Mouse (Mus musculus) left cerebral cortex, postnatal 25 days (tissue): ENCODE measurements at regions not wholly inside any gene's neighbourhood (a gene's known extent, or its start where the extent isn't known, plus 50 kb on each side); places are given as distances from the start of the nearest gene placed in this dataset.

Experiments used
- DNase-seq, 2 experiments: peaks; one replicate each; pipeline ENCODE4 v3.0.0; 2022; ENCODE audit warnings: low spot score in 2 of 2, mixed read lengths in 1 of 2
- intact Hi-C: fragments of 180-260 bp; cut with DNase I; formaldehyde crosslinking; loops from one replicate; pipeline ENCODE4 v1.15.1; 2025

- intact Hi-C loops = loop anchor here (5.0 kb wide), 1 partner anchor 44 kb away; no protein-coding TSS in a partner anchor
- DNase-seq = peak; percentile 38 to 68
These were observed 221.2 kb downstream of the Myh15 start for GRCm38 (mm10) chr16:49278478-49278877.

- intact Hi-C loops = no loop called here
- DNase-seq = peak; percentile 38 to 53
These were observed 230.9 kb downstream of the Myh15 start for GRCm38 (mm10) chr16:49288096-49288714.

- intact Hi-C loops = loop anchor here (10.0 kb wide), 1 partner anchor 1215 kb away; no protein-coding TSS in a partner anchor
- DNase-seq = peak; percentile 66 to 95
These were observed 232.2 kb downstream of the Myh15 start for GRCm38 (mm10) chr16:49289200-49290079.

GRCm38 (mm10) chr16:49303612-49304307 lies 246.5 kb downstream of the Myh15 start:
- intact Hi-C loops = no loop called here
- DNase-seq = no peak

- intact Hi-C loops = no loop called here
- DNase-seq = no peak
These were observed 247.1 kb downstream of the Myh15 start for GRCm38 (mm10) chr16:49304354-49304753.

GRCm38 (mm10) chr16:49317061-49317460 lies 259.8 kb downstream of the Myh15 start:
- peak in 1 of 2 experiments; percentile 70 for DNase-seq
- intact Hi-C loops = no loop called here

GRCm38 (mm10) chr16:49319047-49319678 lies 261.9 kb downstream of the Myh15 start:
- intact Hi-C loops = no loop called here

GRCm38 (mm10) chr16:49319774-49320173 lies 262.5 kb downstream of the Myh15 start:
- DNase-seq = no peak
- intact Hi-C loops = loop anchor here (2.0 to 10.0 kb wide), 3 partner anchors 42 to 155 kb away; no protein-coding TSS in a partner anchor

More at GRCm38 (mm10) chr16:49319047-49319678, 261.9 kb downstream of the Myh15 start:
- DNase-seq = no peak

- DNase-seq = peak in 1 of 2 experiments; percentile 16
- intact Hi-C loops = loop anchor here (1.0 to 10.0 kb wide), 4 partner anchors 45 to 307 kb away; no protein-coding TSS in a partner anchor
These were observed 264.7 kb downstream of the Myh15 start for GRCm38 (mm10) chr16:49321951-49322350.

- intact Hi-C loops = no loop called here
- DNase-seq = no peak
These were observed 273.6 kb downstream of the Myh15 start for GRCm38 (mm10) chr16:49330725-49331386.

- intact Hi-C loops = no loop called here
- DNase-seq = peak in 1 of 2 experiments; percentile 58
These were observed 274.9 kb downstream of the Myh15 start for GRCm38 (mm10) chr16:49332107-49332722.

GRCm38 (mm10) chr16:49335916-49336315 lies 278.6 kb downstream of the Myh15 start:
- peak in 1 of 2 experiments; percentile 47 for DNase-seq

GRCm38 (mm10) chr16:49337948-49338347 lies 280.7 kb downstream of the Myh15 start:
- intact Hi-C loops = no loop called here
- DNase-seq = no peak

More at GRCm38 (mm10) chr16:49335916-49336315, 278.6 kb downstream of the Myh15 start:
- intact Hi-C loops = no loop called here

- intact Hi-C loops = no loop called here
- no peak for DNase-seq
These were observed 301.1 kb downstream of the Myh15 start for GRCm38 (mm10) chr16:49358404-49358803.

GRCm38 (mm10) chr16:49361731-49362130 lies 304.4 kb downstream of the Myh15 start:
- DNase-seq = no peak
- intact Hi-C loops = no loop called here

- DNase-seq = peak in 1 of 2 experiments; percentile 25
- intact Hi-C loops = no loop called here
These were observed 312.2 kb downstream of the Myh15 start for GRCm38 (mm10) chr16:49369450-49369849.

GRCm38 (mm10) chr16:49375108-49375507 lies 317.8 kb downstream of the Myh15 start:
- no peak for DNase-seq

GRCm38 (mm10) chr16:49378917-49379473 lies 320.0 kb upstream of the Ift57 start:
- peak in 1 of 2 experiments; percentile 8 for DNase-seq
- intact Hi-C loops = no loop called here

More at GRCm38 (mm10) chr16:49375108-49375507, 317.8 kb downstream of the Myh15 start:
- intact Hi-C loops = no loop called here
